Mouse (Mus musculus) olfactory bulb, adult 2 months (tissue): ENCODE data around the gene Orai3.

Experiments
- CTCF ChIP-seq: fragments of 200-500 bp; IDR thresholded peaks from 2 replicates; pipeline ENCODE4 v1.5.1; 2012; ENCODE audit warnings: low read depth, mild to moderate bottlenecking, low read length, moderate library complexity; ENCODE audit not compliant: insufficient read depth
- POLR2A ChIP-seq: fragments of 200-500 bp; IDR thresholded peaks from 2 replicates; pipeline ENCODE4 v1.6.1; 2012; ENCODE audit warnings: mild to moderate bottlenecking, low read depth, low read length, moderate library complexity; ENCODE audit not compliant: insufficient read depth

DNA sequence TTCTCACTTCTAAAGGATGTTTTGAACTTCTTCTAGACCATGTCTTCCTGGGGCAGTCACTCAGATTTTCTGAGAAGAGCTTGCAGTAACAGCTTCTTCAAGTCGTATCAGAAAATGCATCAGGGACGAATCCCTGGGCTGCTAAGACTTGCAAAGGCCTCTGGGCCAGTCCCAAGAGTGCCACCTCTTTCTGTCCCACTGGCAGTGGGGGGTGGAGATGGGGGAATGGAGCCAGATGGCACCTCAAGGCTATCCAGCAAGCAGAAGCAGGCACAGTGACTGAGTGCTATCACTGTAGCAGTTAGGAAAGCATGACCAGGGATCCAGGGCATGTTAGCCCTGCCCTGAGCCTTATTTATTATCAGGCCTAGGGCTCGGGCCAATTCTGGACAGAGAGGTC, 42.7 kb downstream of the Orai3 start:
- TF ChIP-seq CTCF = no peak
- TF ChIP-seq POLR2A = no peak
